Comparison of ENCODE assay signal across 29 mouse cellular contexts in genomic region chr1:33689446-33690086, GRCm38 (mm10). TPM values are rescaled to one million over a fixed set of nuclear protein-coding genes. Genes with fewer than 3 reads are reported as not detected.
A peak's percentile ranks its signal among the peaks of the same experiment; 100 is the strongest.
DNase-seq lines count a peak whose midpoint lies in the region; ATAC-seq and TF ChIP-seq lines count a peak whose summit lies in the region.
"Had no signal": no experiment of that assay in that cellular context is flagged by ENCODE, and none has a peak within 500 bp of the region (broad histone marks: within the 10 kb centered on the region; RNA-seq: fewer than 3 reads in every experiment).

No protein-coding gene starts in this region.

- H3K36me3 ChIP-seq in heart, embryonic 12.5 days: no peaks in the 10 kb centered on the region
- H3K36me3 ChIP-seq in CH12.LX (replicated peaks in 1 of 2; ENCODE audit: control insufficient read depth in 1 of 2, insufficient read depth in 1 of 2, low read length in 1 of 2): no peaks in the 10 kb centered on the region
- H3K36me3 ChIP-seq in hindbrain, embryonic 14.5 days (replicated peaks; ENCODE audit: control insufficient read depth, insufficient read depth): no peaks in the 10 kb centered on the region
- no peaks in the 10 kb centered on the region for H3K36me3 ChIP-seq in forebrain, embryonic 10.5 days (replicated peaks)
- H3K36me3 ChIP-seq: G1E; hindbrain, embryonic 15.5 days; limb, embryonic 10.5 days; limb, embryonic 15.5 days; liver, embryonic 13.5 days had no signal

- no peak for TF ChIP-seq RAD21 in CH12.LX (IDR thresholded peaks at IDR 0.05; ENCODE audit: low read depth, low read length)

- TF ChIP-seq CTCF in CH12.LX (conservative IDR thresholded peaks at IDR 0.05 in 1 of 2, IDR thresholded peaks at IDR 0.05 in 1 of 2; ENCODE audit: low read depth in 2 of 2, low read length in 2 of 2): no peak
- no peak for TF ChIP-seq CTCF in embryonic fibroblast, embryonic 13.5 days (IDR thresholded peaks at IDR 0.05; ENCODE audit: borderline replicate concordance, insufficient read depth, low read length)

- DNase-seq in heart, adult 18-20 months: peak; percentile 26 to 44
- DNase-seq in 3T3-L1 (ENCODE audit: low read depth, low spot score) (peak; percentile 67), CH12.LX (ENCODE audit: extremely low read depth) (no peak)
- DNase-seq in ovary, postnatal 14 days (ENCODE audit: low spot score): no peak
- no peak for DNase-seq in hindbrain, embryonic 14.5 days (ENCODE audit: low spot score)
- no peak for DNase-seq in forebrain, embryonic 10.5 days (ENCODE audit: extremely low spot score, low spot score)
- DNase-seq: adrenal gland, adult 2 months; adrenal gland, postnatal 36 days; cerebellum, adult 18-20 months; cerebellum, postnatal 10 days; gastrocnemius, postnatal 10 days; kidney, adult 11 months; kidney, postnatal 14 days; layer of hippocampus, adult 9-11 months; liver, embryonic 13.5 days; lung, adult 18-20 months; lung, postnatal 14 days; right cerebral cortex, postnatal 25 days; spleen, adult 18-20 months; thymus, postnatal 14 days had no signal

- dilution Hi-C loops in CH12.LX (cut with MboI; ENCODE audit: extremely low pct_ligation_motif_present, extremely low pct_unique_long_range_greater_than_20kb, low sequenced_read_pairs): no loop called here

- TF ChIP-seq POLR2A in CH12.LX (IDR thresholded peaks at IDR 0.05; ENCODE audit: low read depth, low read length): no peak
- no peak for TF ChIP-seq POLR2A in embryonic fibroblast, embryonic 13.5 days (IDR thresholded peaks at IDR 0.05; ENCODE audit: low read depth, low read length)

- H3K9me3 ChIP-seq in heart, embryonic 12.5 days (replicated peaks): peaks cover 6% of the 10 kb centered on the region; the same call in 1 of the 2 replicates
- H3K9me3 ChIP-seq in CH12.LX (replicated peaks; ENCODE audit: low read length): peaks cover 2% of the 10 kb centered on the region
- H3K9me3 ChIP-seq in hindbrain, embryonic 14.5 days (ENCODE audit: control insufficient read depth, low read length): no peaks in the 10 kb centered on the region
- peaks cover 3% of the 10 kb centered on the region; the same call in 1 of the 2 replicates for H3K9me3 ChIP-seq in forebrain, embryonic 10.5 days
- H3K9me3 ChIP-seq: G1E; hindbrain, embryonic 15.5 days; limb, embryonic 10.5 days; limb, embryonic 15.5 days; liver, embryonic 13.5 days had no signal

- WGBS in heart, embryonic 12.5 days: 78% methylated on average over 8 of the region's 8 CpGs
- 91% methylated on average over 8 of the region's 8 CpGs for WGBS in hindbrain, embryonic 14.5 days
- WGBS in forebrain, embryonic 10.5 days: 92% methylated on average over 8 of the region's 8 CpGs

- no peak for ATAC-seq in heart, embryonic 12.5 days (ENCODE audit: insufficient number of reproducible peaks, low FRiP score)
- no peak for ATAC-seq in hindbrain, embryonic 14.5 days (ENCODE audit: low FRiP score)
- ATAC-seq: forebrain, embryonic 14.5 days; inflammation-experienced regulatory T-cells, adult 6 months had no signal

- no peak for TF ChIP-seq EP300 in CH12.LX (IDR thresholded peaks at IDR 0.05; ENCODE audit: low read length)

- no peak overlapping the region for H3K27ac ChIP-seq in heart, embryonic 12.5 days (ENCODE audit: poor library complexity, severe bottlenecking)
- no peak overlapping the region; the same call in 1 of the 2 replicates for H3K27ac ChIP-seq in CH12.LX (ENCODE audit: insufficient read depth, low read depth)
- peak overlapping the region; percentile 72 for H3K27ac ChIP-seq in embryonic fibroblast, embryonic 13.5 days (ENCODE audit: insufficient read depth, low read length)
- H3K27ac ChIP-seq in hindbrain, embryonic 14.5 days: no peak overlapping the region
- no peak overlapping the region for H3K27ac ChIP-seq in forebrain, embryonic 10.5 days
- H3K27ac ChIP-seq: hindbrain, embryonic 15.5 days; limb, embryonic 10.5 days; liver, embryonic 13.5 days had no signal

- H3K27me3 ChIP-seq in heart, embryonic 12.5 days (replicated peaks): no peaks in the 10 kb centered on the region
- no peaks in the 10 kb centered on the region for H3K27me3 ChIP-seq in CH12.LX (replicated peaks)
- H3K27me3 ChIP-seq in hindbrain, embryonic 14.5 days (ENCODE audit: control insufficient read depth, insufficient read depth, low read length): no peaks in the 10 kb centered on the region
- no peaks in the 10 kb centered on the region for H3K27me3 ChIP-seq in forebrain, embryonic 10.5 days (ENCODE audit: poor library complexity, severe bottlenecking)
- H3K27me3 ChIP-seq: hindbrain, embryonic 15.5 days; limb, embryonic 15.5 days had no signal

- H3K9ac ChIP-seq in heart, embryonic 12.5 days: no peak overlapping the region
- H3K9ac ChIP-seq in CH12.LX (ENCODE audit: insufficient read depth, low read depth): peak overlapping the region; percentile 47
- no peak overlapping the region for H3K9ac ChIP-seq in hindbrain, embryonic 14.5 days
- H3K9ac ChIP-seq: hindbrain, embryonic 15.5 days; limb, embryonic 15.5 days; liver, embryonic 13.5 days had no signal

- H3K4me1 ChIP-seq in heart, embryonic 12.5 days (replicated peaks): no peaks in the 10 kb centered on the region
- H3K4me1 ChIP-seq in CH12.LX (ENCODE audit: control insufficient read depth in 1 of 2, insufficient read depth in 2 of 2): peaks cover 5 to 29% of the 10 kb centered on the region in 2 experiments; a peak in 2 of 4 replicates
- peaks cover 9% of the 10 kb centered on the region for H3K4me1 ChIP-seq in embryonic fibroblast, embryonic 13.5 days (ENCODE audit: control insufficient read depth, insufficient read depth, low read length)
- no peaks in the 10 kb centered on the region for H3K4me1 ChIP-seq in hindbrain, embryonic 14.5 days (replicated peaks; ENCODE audit: control insufficient read depth, insufficient read depth, low read length)
- no peaks in the 10 kb centered on the region for H3K4me1 ChIP-seq in forebrain, embryonic 10.5 days
- H3K4me1 ChIP-seq: hindbrain, embryonic 15.5 days; limb, embryonic 10.5 days; limb, embryonic 15.5 days; liver, embryonic 13.5 days had no signal

- no peak overlapping the region for H3K4me2 ChIP-seq in heart, embryonic 12.5 days
- peak overlapping the region; percentile 59 for H3K4me2 ChIP-seq in CH12.LX (ENCODE audit: insufficient read depth, low read depth, poor library complexity, severe bottlenecking)
- H3K4me2 ChIP-seq in hindbrain, embryonic 14.5 days (replicated peaks): no peak overlapping the region
- H3K4me2 ChIP-seq: hindbrain, embryonic 15.5 days; limb, embryonic 15.5 days; liver, embryonic 13.5 days; midbrain, embryonic 11.5 days had no signal

- in situ Hi-C loops in CH12.LX (cut with MboI; ENCODE audit: low pct_ligation_motif_present, low pct_unique_long_range_greater_than_20kb, low sequenced_read_pairs): loop anchor here (5.0 to 10.0 kb wide), 3 partner anchors 33 to 275 kb away; no protein-coding TSS in a partner anchor

- H3K4me3 ChIP-seq in heart, embryonic 12.5 days: no peak overlapping the region
- peak overlapping the region; percentile 31 to 46 (median 33) for H3K4me3 ChIP-seq in CH12.LX (replicated peaks in 1 of 3; ENCODE audit: low read depth in 2 of 3, low read length in 2 of 3, poor library complexity in 1 of 3)
- H3K4me3 ChIP-seq in embryonic fibroblast, embryonic 13.5 days (ENCODE audit: insufficient read depth, low read length): no peak overlapping the region
- no peak overlapping the region for H3K4me3 ChIP-seq in hindbrain, embryonic 14.5 days (replicated peaks; ENCODE audit: low read length)
- H3K4me3 ChIP-seq in forebrain, embryonic 10.5 days: no peak overlapping the region
- H3K4me3 ChIP-seq: hindbrain, embryonic 15.5 days; limb, embryonic 10.5 days; limb, embryonic 15.5 days; liver, embryonic 13.5 days had no signal

- H3K79me2 ChIP-seq in CH12.LX (replicated peaks; ENCODE audit: control insufficient read depth, extremely low read depth, insufficient read depth, poor library complexity, severe bottlenecking): no peaks in the 10 kb centered on the region

TF ChIP-seq in CH12.LX, 34 proteins besides CTCF, POLR2A, EP300 and RAD21:
- TF ChIP-seq NRF1 (IDR thresholded peaks at IDR 0.05; ENCODE audit: low read depth, low read length) (0 out of 2 replicates have a peak, but pooled peaks have one; percentile 2), SMC3 (IDR thresholded peaks at IDR 0.05; ENCODE audit: low read depth, low read length) (no peak)
TF ChIP-seq in CH12.LX: peak in this region for 1.

RNA-seq across cellular contexts. Expression of gene Prim2, which starts 20.0 kb away (rescaled TPM):
- 1 to 10 TPM; 1.7 to 2.8 TPM for total RNA-seq in heart, adult 18-20 months (2021)
- polyA plus RNA-seq in heart, embryonic 12.5 days (2016; fragmentation: Nextera tagmentation; extraction: Ambion mirVana): 20.9 and 22.3 TPM in 2 replicates
- total RNA-seq in CH12.LX (2012; rRNA removed) (41.3 and 45.9 TPM in 2 replicates), CH12.LX (2014; rRNA removed) (72.6 and 78.8 TPM in 2 replicates)
- polyA plus RNA-seq in CH12.LX (2012; ENCODE audit: insufficient read length, low read depth): 50.7 and 51.7 TPM in 2 replicates
- polyA plus RNA-seq in embryonic fibroblast, embryonic 13.5 days (2011; ENCODE audit: insufficient read length, low read depth, missing spikeins): 28.3 and 28.6 TPM in 2 replicates
- 20.6 and 23.4 TPM in 2 replicates for polyA plus RNA-seq in hindbrain, embryonic 14.5 days (2014; fragmentation: Nextera tagmentation; extraction: Ambion mirVana)
- polyA plus RNA-seq in forebrain, embryonic 10.5 days (2016; fragmentation: Nextera tagmentation; extraction: Ambion mirVana): 61.3 and 61.5 TPM in 2 replicates

RNA-seq across cellular contexts. Expression of gene Rab23, which starts 30.1 kb away (rescaled TPM):
- 10 to 100 TPM in 1 of 2 experiments, 1 to 10 TPM in 1; 7.8 to 10.4 TPM for total RNA-seq in heart, adult 18-20 months (2021)
- 14.7 and 18.9 TPM in 2 replicates for polyA plus RNA-seq in heart, embryonic 12.5 days (2016; fragmentation: Nextera tagmentation; extraction: Ambion mirVana)
- total RNA-seq in CH12.LX (2012; rRNA removed) (5.8 and 5.9 TPM in 2 replicates), CH12.LX (2014; rRNA removed) (5.0 and 6.7 TPM in 2 replicates)
- 16.8 and 17.6 TPM in 2 replicates for polyA plus RNA-seq in CH12.LX (2012; ENCODE audit: insufficient read length, low read depth)
- polyA plus RNA-seq in embryonic fibroblast, embryonic 13.5 days (2011; ENCODE audit: insufficient read length, low read depth, missing spikeins): 77.8 and 107 TPM in 2 replicates
- polyA plus RNA-seq in hindbrain, embryonic 14.5 days (2014; fragmentation: Nextera tagmentation; extraction: Ambion mirVana): 27.9 and 28.8 TPM in 2 replicates
- 31.1 and 34.8 TPM in 2 replicates for polyA plus RNA-seq in forebrain, embryonic 10.5 days (2016; fragmentation: Nextera tagmentation; extraction: Ambion mirVana)
- polyA plus RNA-seq: G1E had no signal

Comparison
In these comparisons a context has a peak if more than half of its experiments do, and no peak if none do; other contexts are left out.
1. DNase-seq: peak in heart, adult 18-20 months (2 of 2) and 3T3-L1 (single experiment); none in CH12.LX (single experiment), ovary, postnatal 14 days (single experiment), hindbrain, embryonic 14.5 days (single experiment) and forebrain, embryonic 10.5 days (single experiment).
2. H3K4me3 ChIP-seq: peak in CH12.LX (3 of 3); none in heart, embryonic 12.5 days (single experiment), embryonic fibroblast, embryonic 13.5 days (single experiment), hindbrain, embryonic 14.5 days (single experiment) and forebrain, embryonic 10.5 days (single experiment).